Mouse (Mus musculus) embryonic facial prominence, embryonic 14.5 days (tissue): ENCODE results near the gene Sesn3. TPM values are rescaled to one million over a fixed set of nuclear protein-coding genes. Genes with fewer than 3 reads are reported as not detected.

ENCODE experiments used
- ATAC-seq: fragments of 200-750 bp; cut with Nextera tagmentation; 2 replicates; pipeline ENCODE4 v1.8.0; 2017; ENCODE audit warnings: low read depth, moderate number of reproducible peaks, moderate TSS enrichment
- DNase-seq: peaks from one replicate; pipeline ENCODE4 v3.0.0-alpha.2; 2015; ENCODE audit warnings: low spot score
- H3K27ac ChIP-seq: fragments of 300-500 bp; sonication (generic); replicated peaks from 2 replicates; pipeline ENCODE4 v1.5.1; 2014; ENCODE audit warnings: low read depth, mild to moderate bottlenecking, low read length, moderate library complexity
- H3K27me3 ChIP-seq: fragments of 300-500 bp; sonication (generic); replicated peaks from 2 replicates; pipeline ENCODE4 v1.6.1; 2014; ENCODE audit warnings: low read length; ENCODE audit not compliant: control insufficient read depth, insufficient read depth
- H3K36me3 ChIP-seq: fragments of 300-500 bp; sonication (generic); 2 replicates; pipeline ENCODE4 v1.6.1; 2014; ENCODE audit warnings: low read length, mixed read lengths; ENCODE audit not compliant: control insufficient read depth, insufficient read depth
- H3K4me1 ChIP-seq: fragments of 300-500 bp; sonication (generic); 2 replicates; pipeline ENCODE4 v1.6.1; 2014; ENCODE audit warnings: antibody characterized with exemption, low read length; ENCODE audit not compliant: control insufficient read depth, insufficient read depth
- H3K4me2 ChIP-seq: fragments of 300-500 bp; sonication (generic); 2 replicates; pipeline ENCODE4 v1.6.1; 2014; ENCODE audit warnings: low read depth, mild to moderate bottlenecking, low read length, moderate library complexity, mixed read lengths
- H3K4me3 ChIP-seq: fragments of 300-500 bp; sonication (generic); 2 replicates; pipeline ENCODE4 v1.5.1; 2014; ENCODE audit warnings: low read depth, mild to moderate bottlenecking, low read length
- H3K9ac ChIP-seq: fragments of 300-500 bp; sonication (generic); 2 replicates; pipeline ENCODE4 v1.6.1; 2014; ENCODE audit warnings: low read depth, mild to moderate bottlenecking, low read length, moderate library complexity, mixed read lengths
- H3K9me3 ChIP-seq: fragments of 300-500 bp; sonication (generic); 2 replicates; pipeline ENCODE4 v1.6.1; 2016; ENCODE audit warnings: low read length; ENCODE audit not compliant: control insufficient read depth
- WGBS: fragments of 180-500 bp; shearing (Covaris S2); extraction: QIAGEN DNeasy Blood & Tissue Kit; methylation state at CpG from one replicate; pipeline ENCODE4 v1.1.7; 2014; 5-methylcytosine and 5-hydroxymethylcytosine counted together
- polyA plus RNA-seq: library from polyadenylated mRNA; unstranded; fragments of >200 nt; fragmentation: Nextera tagmentation; extraction: Ambion mirVana; gene quantifications from 2 replicates; pipeline ENCODE4 v1.2.1, GENCODE M21; 2014

Gene Sesn3
- polyA plus RNA-seq, 1 experiment from 2014 or later = 21.7 TPM

- Histone ChIP-seq H3K9ac (no peak overlapping the region), H3K9me3 (no peaks in the 10 kb centered on the region), H3K27ac (peak overlapping the region; percentile 90), H3K36me3 (no peaks in the 10 kb centered on the region), H3K4me1 (peaks cover 12% of the 10 kb centered on the region; the same call in 1 of the 2 replicates), H3K27me3 (no peaks in the 10 kb centered on the region), H3K4me2 (peak overlapping the region; percentile 56), H3K4me3 (0 out of 2 replicates have a peak overlapping the region, but pooled peaks have one; percentile 30)
- ATAC-seq = no peak
- DNase-seq = no peak
- WGBS = 47% methylated on average over 5 of the region's 5 CpGs
Measured at GRCm38 (mm10) chr9:14274586-14274985, 281 bp upstream of the Sesn3 start.

- Histone ChIP-seq H3K4me1 (peaks cover 15% of the 10 kb centered on the region; the same call in 1 of the 2 replicates), H3K27me3 (no peaks in the 10 kb centered on the region), H3K9ac (peak overlapping the region; percentile 93), H3K4me3 (peak overlapping the region; percentile 88), H3K4me2 (peak overlapping the region; percentile 61), H3K36me3 (no peaks in the 10 kb centered on the region), H3K27ac (peak overlapping the region; percentile 95), H3K9me3 (no peaks in the 10 kb centered on the region)
- DNase-seq (peak; percentile 100), ATAC-seq (peak; percentile 98)
- under 1% methylated on average over 27 of the region's 54 CpGs for WGBS
Measured at GRCm38 (mm10) chr9:14275792-14276480, 1.1 kb downstream of the Sesn3 start.

GRCm38 (mm10) chr9:14276481-14277287 is 1.8 kb downstream of the Sesn3 start:
- peak overlapping the region; percentile 88 for H3K4me3 ChIP-seq
- peak overlapping the region; percentile 61 for H3K4me2 ChIP-seq
- peak overlapping the region; percentile 93 for H3K9ac ChIP-seq
- ATAC-seq (peak; percentile 60), DNase-seq (peak; percentile 51)
- WGBS = under 1% methylated on average over 25 of the region's 61 CpGs
- H3K27me3 ChIP-seq = no peaks in the 10 kb centered on the region
- H3K27ac ChIP-seq = peak overlapping the region; percentile 95
- H3K4me1 ChIP-seq = peaks cover 17% of the 10 kb centered on the region; the same call in 1 of the 2 replicates
- no peaks in the 10 kb centered on the region for H3K36me3 ChIP-seq
- H3K9me3 ChIP-seq = no peaks in the 10 kb centered on the region

GRCm38 (mm10) chr9:14277365-14277991 is 2.6 kb downstream of the Sesn3 start:
- peaks cover 17% of the 10 kb centered on the region; the same call in 1 of the 2 replicates for H3K4me1 ChIP-seq
- 1% methylated on average over 7 of the region's 7 CpGs for WGBS
- H3K9ac ChIP-seq = peak overlapping the region; percentile 93
- H3K27ac ChIP-seq = peak overlapping the region; percentile 95
- H3K36me3 ChIP-seq = no peaks in the 10 kb centered on the region
- no peaks in the 10 kb centered on the region for H3K27me3 ChIP-seq
- H3K9me3 ChIP-seq = no peaks in the 10 kb centered on the region
- no peak for ATAC-seq
- DNase-seq = peak; percentile 82
- H3K4me3 ChIP-seq = peak overlapping the region; percentile 88
- peak overlapping the region; percentile 61 for H3K4me2 ChIP-seq

GRCm38 (mm10) chr9:14280696-14281095 is 5.8 kb downstream of the Sesn3 start:
- Histone ChIP-seq H3K4me2 (no peak overlapping the region), H3K27ac (no peak overlapping the region), H3K9me3 (no peaks in the 10 kb centered on the region), H3K4me3 (no peak overlapping the region), H3K9ac (no peak overlapping the region), H3K4me1 (peaks cover 13% of the 10 kb centered on the region; the same call in 1 of the 2 replicates), H3K27me3 (no peaks in the 10 kb centered on the region), H3K36me3 (no peaks in the 10 kb centered on the region)
- DNase-seq (no peak), ATAC-seq (no peak)
- 53% methylated on average over 1 of the region's 1 CpGs for WGBS

GRCm38 (mm10) chr9:14285036-14285435 is 10.2 kb downstream of the Sesn3 start:
- Histone ChIP-seq H3K27ac (no peak overlapping the region), H3K36me3 (no peaks in the 10 kb centered on the region), H3K4me3 (no peak overlapping the region), H3K27me3 (no peaks in the 10 kb centered on the region), H3K9ac (no peak overlapping the region), H3K9me3 (no peaks in the 10 kb centered on the region), H3K4me1 (0 out of 2 replicates have a peak, but pooled peaks cover 6% of the 10 kb centered on the region), H3K4me2 (no peak overlapping the region)
- ATAC-seq = no peak
- WGBS = 47% methylated on average over 3 of the region's 3 CpGs
- no peak for DNase-seq

- ATAC-seq (no peak), DNase-seq (no peak)
- Histone ChIP-seq H3K9ac (no peak overlapping the region), H3K36me3 (no peaks in the 10 kb centered on the region), H3K27me3 (no peaks in the 10 kb centered on the region), H3K27ac (no peak overlapping the region), H3K4me2 (no peak overlapping the region), H3K9me3 (no peaks in the 10 kb centered on the region), H3K4me3 (no peak overlapping the region), H3K4me1 (no peaks in the 10 kb centered on the region)
- 86% methylated on average over 1 of the region's 1 CpGs for WGBS
Measured at GRCm38 (mm10) chr9:14287234-14287633, 12.4 kb downstream of the Sesn3 start.

GRCm38 (mm10) chr9:14288500-14288899 is 13.6 kb downstream of the Sesn3 start:
- H3K4me3 ChIP-seq = no peak overlapping the region
- no peak overlapping the region for H3K9ac ChIP-seq
- H3K36me3 ChIP-seq = no peaks in the 10 kb centered on the region
- 0 out of 2 replicates have a peak, but pooled peaks cover 2% of the 10 kb centered on the region for H3K4me1 ChIP-seq
- no peaks in the 10 kb centered on the region for H3K27me3 ChIP-seq
- H3K27ac ChIP-seq = no peak overlapping the region
- H3K9me3 ChIP-seq = no peaks in the 10 kb centered on the region
- H3K4me2 ChIP-seq = no peak overlapping the region
- DNase-seq = no peak
- ATAC-seq = no peak
